Mouse (Mus musculus): Measurements from ENCODE around the gene Extl1.
"Not testable (repeated sequence)": the region's sequence is repeated elsewhere in the genome, so short reads cannot be mapped to it uniquely, and the experiment has no call there.

- not testable (repeated sequence) for TF ChIP-seq POLR2A (IDR thresholded peaks at IDR 0.05; ENCODE audit: control insufficient read depth, extremely low read depth, insufficient read depth, low read length, poor library complexity); CTCF (IDR thresholded peaks at IDR 0.05; ENCODE audit: borderline replicate concordance, control insufficient read depth, extremely low read depth, insufficient read depth, low read length, poor library complexity)
Observed at GRCm38 (mm10) chr4:134341231-134341630, 42.4 kb downstream of the Extl1 start.
